Mouse (Mus musculus): Measurements from ENCODE around the gene Mgll.

DNA sequence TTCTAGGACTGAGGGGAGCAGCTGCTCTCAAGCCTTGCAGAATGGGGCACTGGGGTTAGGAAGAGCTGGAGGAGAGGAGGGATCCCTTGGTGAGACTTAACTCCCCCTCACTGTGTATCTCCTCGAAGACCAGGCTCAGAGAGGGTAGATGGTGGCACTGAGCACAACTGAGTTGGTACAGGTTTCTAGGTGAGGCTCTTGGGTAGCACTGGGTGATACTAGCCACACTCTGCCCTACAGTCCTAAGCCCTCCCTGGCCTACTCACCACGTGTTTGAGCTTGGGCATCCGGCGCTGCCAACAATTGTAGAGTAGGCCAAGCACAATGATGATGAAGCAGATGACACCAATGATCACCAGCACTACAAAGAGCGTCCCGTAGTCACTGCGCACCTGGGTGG, 119.0 kb downstream of the Mgll start:
- TF ChIP-seq CTCF (IDR thresholded peaks at IDR 0.05; ENCODE audit: insufficient read depth, low read depth, low read length): no peak
- TF ChIP-seq POLR2A (IDR thresholded peaks at IDR 0.05; ENCODE audit: insufficient read depth, low read depth, low read length): no peak

All from olfactory bulb, adult 2 months (tissue).